Mouse (Mus musculus) cerebellum, adult 2 months (tissue): Measurements from ENCODE around the gene Fblim1. TPM values are rescaled to one million over a fixed set of nuclear protein-coding genes. Genes with fewer than 3 reads are reported as not detected.

ENCODE experiments used
- DNase-seq, 2 experiments: peaks; one replicate each; pipeline ENCODE4 v3.0.0; 2021
- H3K27ac ChIP-seq: fragments of 200-500 bp; 2 replicates; pipeline ENCODE4 v1.5.1; 2012; ENCODE audit warnings: low read length, control low read depth, inconsistent platforms; ENCODE audit not compliant: insufficient read depth
- H3K27me3 ChIP-seq: fragments of 200-500 bp; 2 replicates; pipeline ENCODE4 v1.6.1; 2012; ENCODE audit warnings: inconsistent platforms, mild to moderate bottlenecking, low read length, moderate library complexity; ENCODE audit not compliant: control insufficient read depth, insufficient read depth
- H3K4me1 ChIP-seq: fragments of 200-500 bp; 2 replicates; pipeline ENCODE4 v1.6.1; 2011; ENCODE audit warnings: low read length; ENCODE audit not compliant: control insufficient read depth, insufficient read depth
- H3K4me3 ChIP-seq: fragments of 200-500 bp; replicated peaks from 2 replicates; pipeline ENCODE3; 2011; ENCODE audit warnings: mild to moderate bottlenecking, low read depth, low read length, control low read depth; ENCODE audit not compliant: insufficient read depth
- CTCF ChIP-seq: fragments of 200-500 bp; IDR thresholded peaks from 2 replicates; pipeline ENCODE4 v1.5.1; 2011; ENCODE audit warnings: low read depth, mild to moderate bottlenecking, control low read depth, low read length, moderate library complexity, borderline replicate concordance; ENCODE audit not compliant: insufficient read depth
- POLR2A ChIP-seq: fragments of 200-500 bp; IDR thresholded peaks from 2 replicates; pipeline ENCODE4 v1.6.1; 2011; ENCODE audit warnings: low read length, control low read depth, borderline replicate concordance; ENCODE audit not compliant: insufficient read depth
- WGBS: fragments of 180-500 bp; shearing (Covaris S2); methylation state at CpG from one replicate; pipeline ENCODE4 v1.1.7; 2018; 5-methylcytosine and 5-hydroxymethylcytosine counted together
- polyA plus RNA-seq: library from polyadenylated mRNA; depleted of rRNA; stranded (reverse); fragments of >200 nt; gene quantifications from 2 replicates; pipeline ENCODE4 v1.2.3, GENCODE M21; 2012; rRNA removed

Gene Fblim1
- 2.3 and 2.6 TPM in 2 replicates for polyA plus RNA-seq

GRCm38 (mm10) chr4:141605861-141606260 lies at the start of gene Fblim1:
TSS of gene Fblim1 (minus strand) at chr4:141606096.
- Histone ChIP-seq H3K4me3 (no peak within 1 kb of the TSS), H3K27ac (no peak within 1 kb of the TSS), H3K27me3 (no peaks in the 10 kb centered on the region), H3K4me1 (no peaks in the 10 kb centered on the region)
- 88% methylated on average over 11 of the region's 11 CpGs for WGBS
- TF ChIP-seq POLR2A = no peak
- TF ChIP-seq CTCF = no peak
- DNase-seq = no peak

- Histone ChIP-seq H3K27me3 (no peaks in the 10 kb centered on the region), H3K4me1 (peaks cover 49% of the 10 kb centered on the region), H3K4me3 (no peak overlapping the region), H3K27ac (no peak overlapping the region)
- no peak for DNase-seq
- 41% methylated on average over 6 of the region's 6 CpGs for WGBS
- no peak for TF ChIP-seq CTCF
- TF ChIP-seq POLR2A = no peak
These were observed 48.6 kb upstream of the Fblim1 start for GRCm38 (mm10) chr4:141654509-141654908.

- TF ChIP-seq CTCF (no peak), POLR2A (no peak)
- Histone ChIP-seq H3K4me3 (no peak overlapping the region), H3K27me3 (no peaks in the 10 kb centered on the region), H3K27ac (no peak overlapping the region), H3K4me1 (peaks cover 45% of the 10 kb centered on the region)
- 53% methylated on average over 13 of the region's 13 CpGs for whole genome bisulfite sequencing
- no peak for DNase-seq
These were observed 47.9 kb upstream of the Fblim1 start for GRCm38 (mm10) chr4:141653813-141654212.

- Histone ChIP-seq H3K27me3 (no peaks in the 10 kb centered on the region), H3K27ac (no peak overlapping the region), H3K4me3 (no peak overlapping the region), H3K4me1 (peaks cover 45% of the 10 kb centered on the region)
- TF ChIP-seq POLR2A = no peak
- TF ChIP-seq CTCF = no peak
- DNase-seq = no peak
- WGBS = 81% methylated on average over 8 of the region's 8 CpGs
These were observed 47.1 kb upstream of the Fblim1 start for GRCm38 (mm10) chr4:141653044-141653443.

GRCm38 (mm10) chr4:141651944-141652343 lies 46.0 kb upstream of the Fblim1 start:
- DNase-seq = no peak
- no peaks in the 10 kb centered on the region for H3K27me3 ChIP-seq
- TF ChIP-seq CTCF = no peak
- TF ChIP-seq POLR2A = no peak
- peaks cover 40% of the 10 kb centered on the region for H3K4me1 ChIP-seq
- no peak overlapping the region for H3K4me3 ChIP-seq
- no peak overlapping the region for H3K27ac ChIP-seq
- WGBS = 72% methylated on average over 10 of the region's 10 CpGs

- DNase-seq = no peak
- Histone ChIP-seq H3K27ac (0 out of 2 replicates have a peak overlapping the region, but pooled peaks have one; percentile 23), H3K27me3 (no peaks in the 10 kb centered on the region), H3K4me1 (peaks cover 33% of the 10 kb centered on the region), H3K4me3 (no peak overlapping the region)
- 38% methylated on average over 6 of the region's 6 CpGs for WGBS
- TF ChIP-seq CTCF (no peak), POLR2A (no peak)
These were observed 45.4 kb upstream of the Fblim1 start for GRCm38 (mm10) chr4:141651286-141651685.

- Histone ChIP-seq H3K4me3 (no peak overlapping the region), H3K4me1 (peaks cover 22% of the 10 kb centered on the region), H3K27me3 (no peaks in the 10 kb centered on the region), H3K27ac (no peak overlapping the region)
- DNase-seq = no peak
- WGBS = 46% methylated on average over 6 of the region's 6 CpGs
- TF ChIP-seq POLR2A = no peak
- no peak for TF ChIP-seq CTCF
These were observed 43.3 kb upstream of the Fblim1 start for GRCm38 (mm10) chr4:141649244-141649643.

- no peak for DNase-seq
- WGBS = 51% methylated on average over 5 of the region's 5 CpGs
- H3K4me1 ChIP-seq = peaks cover 20% of the 10 kb centered on the region
- 0 out of 2 replicates have a peak overlapping the region, but pooled peaks have one; percentile 19 for H3K27ac ChIP-seq
- H3K4me3 ChIP-seq = no peak overlapping the region
- TF ChIP-seq POLR2A = no peak
- no peak for TF ChIP-seq CTCF
- no peaks in the 10 kb centered on the region for H3K27me3 ChIP-seq
These were observed 42.4 kb upstream of the Fblim1 start for GRCm38 (mm10) chr4:141648262-141648661.
